Comparison of ENCODE assay signal across 8 mouse cellular contexts in genomic region chr15:85583504-85583903, GRCm38 (mm10). TPM values are rescaled to one million over a fixed set of nuclear protein-coding genes. Genes with fewer than 3 reads are reported as not detected.
DNase-seq lines count a peak whose midpoint lies in the region; ATAC-seq and TF ChIP-seq lines count a peak whose summit lies in the region.

No protein-coding gene starts in this region.

- no peak overlapping the region for H3K4me3 ChIP-seq in liver, embryonic 14.5 days (ENCODE audit: insufficient read depth in 1 of 2, low read depth in 2 of 2, low read length in 2 of 2)
- H3K4me3 ChIP-seq in neural tube, embryonic 13.5 days = no peak overlapping the region

- no peak for TF ChIP-seq EP300 in liver, embryonic 14.5 days (IDR thresholded peaks at IDR 0.05; ENCODE audit: low read depth)

- DNase-seq in B cell, adult 2 months = peak; percentile 64 to 68
- DNase-seq in adrenal gland, adult (ENCODE audit: inconsistent age in 2 of 2, low spot score in 1 of 2) = peak; percentile 66 to 90
- DNase-seq in gastrocnemius, adult 8-10 months (ENCODE audit: low spot score in 2 of 2) = peak; percentile 45 to 55
- peak; percentile 51 to 70 for DNase-seq in kidney, adult 8-10 months
- peak in 2 of 3 experiments; percentile 12 to 13 for DNase-seq in liver, embryonic 14.5 days (ENCODE audit: low read depth in 3 of 3, low spot score in 3 of 3)
- peak; percentile 80 for DNase-seq in thymus, postnatal 14 days

- no peak overlapping the region for H3K27ac ChIP-seq in liver, embryonic 14.5 days
- H3K27ac ChIP-seq in neural tube, embryonic 13.5 days (replicated peaks) = no peak overlapping the region

- H3K9me3 ChIP-seq in liver, embryonic 14.5 days (ENCODE audit: control insufficient read depth, low read length) = no peaks in the 10 kb centered on the region
- no peaks in the 10 kb centered on the region for H3K9me3 ChIP-seq in neural tube, embryonic 13.5 days

- H3K9ac ChIP-seq in liver, embryonic 14.5 days (replicated peaks) = no peak overlapping the region
- H3K9ac ChIP-seq in neural tube, embryonic 13.5 days = no peak overlapping the region

- H3K4me2 ChIP-seq in liver, embryonic 14.5 days (ENCODE audit: low read depth) = no peak overlapping the region
- H3K4me2 ChIP-seq in neural tube, embryonic 13.5 days = no peak overlapping the region

- TF ChIP-seq CTCF in liver, embryonic 14.5 days (IDR thresholded peaks at IDR 0.05; ENCODE audit: low read depth) = peak; percentile 82

- peaks cover 49% of the 10 kb centered on the region for H3K27me3 ChIP-seq in liver, embryonic 14.5 days (ENCODE audit: control insufficient read depth, insufficient read depth, low read length)
- peaks cover 58% of the 10 kb centered on the region for H3K27me3 ChIP-seq in neural tube, embryonic 13.5 days

- WGBS in liver, embryonic 14.5 days (ENCODE audit: insufficient replicate concordance) = 4% methylated on average over 11 of the region's 11 CpGs
- WGBS in neural tube, embryonic 13.5 days = 4% methylated on average over 11 of the region's 11 CpGs

- no peaks in the 10 kb centered on the region for H3K4me1 ChIP-seq in liver, embryonic 14.5 days (replicated peaks; ENCODE audit: control insufficient read depth in 2 of 2, insufficient read depth in 2 of 2, low read length in 1 of 2)
- H3K4me1 ChIP-seq in neural tube, embryonic 13.5 days (replicated peaks) = peaks cover 40% of the 10 kb centered on the region

- ATAC-seq in common myeloid progenitor, adult 5-6 weeks (replicated peaks; ENCODE audit: low read depth, poor library complexity, severe bottlenecking) = peak; percentile 86
- no peak for ATAC-seq in liver, embryonic 14.5 days (ENCODE audit: insufficient read depth)
- ATAC-seq in neural tube, embryonic 13.5 days (ENCODE audit: low read depth) = peak; percentile 83

- no peaks in the 10 kb centered on the region for H3K36me3 ChIP-seq in liver, embryonic 14.5 days (replicated peaks; ENCODE audit: control insufficient read depth, insufficient read depth, low read depth)
- no peaks in the 10 kb centered on the region for H3K36me3 ChIP-seq in neural tube, embryonic 13.5 days

RNA-seq across cellular contexts. Expression of gene Wnt7b, which starts 1.2 kb away (rescaled TPM):
- not detected in 2 replicates for total RNA-seq in common myeloid progenitor, adult 5-6 weeks (2017)
- under 1 TPM in 1 of 4 experiments, not detected in 3; 0.19 TPM for total RNA-seq in gastrocnemius, adult 8-10 months (2022)
- polyA plus RNA-seq in liver, embryonic 14.5 days (2012; rRNA removed) = 0.08 and 0.19 TPM in 2 replicates
- polyA plus RNA-seq in liver, embryonic 14.5 days (2014; fragmentation: Nextera tagmentation; extraction: Ambion mirVana) = 0.03 and 0.29 TPM in 2 replicates
- 34.2 and 37.7 TPM in 2 replicates for polyA plus RNA-seq in neural tube, embryonic 13.5 days (2015; fragmentation: Nextera tagmentation; extraction: Ambion mirVana)

Comparison
In these comparisons a context has a peak if more than half of its experiments do, and no peak if none do; other contexts are left out.
1. DNase-seq: peak in every context shown above with its lines; median percentile 80 in thymus, postnatal 14 days; 78 in adrenal gland, adult; 66 in B cell, adult 2 months; 60 in kidney, adult 8-10 months; 50 in gastrocnemius, adult 8-10 months; 12 in liver, embryonic 14.5 days.